Mouse (Mus musculus): ENCODE measurements around the gene Loxl4.

Loxl4 gene

DNA sequence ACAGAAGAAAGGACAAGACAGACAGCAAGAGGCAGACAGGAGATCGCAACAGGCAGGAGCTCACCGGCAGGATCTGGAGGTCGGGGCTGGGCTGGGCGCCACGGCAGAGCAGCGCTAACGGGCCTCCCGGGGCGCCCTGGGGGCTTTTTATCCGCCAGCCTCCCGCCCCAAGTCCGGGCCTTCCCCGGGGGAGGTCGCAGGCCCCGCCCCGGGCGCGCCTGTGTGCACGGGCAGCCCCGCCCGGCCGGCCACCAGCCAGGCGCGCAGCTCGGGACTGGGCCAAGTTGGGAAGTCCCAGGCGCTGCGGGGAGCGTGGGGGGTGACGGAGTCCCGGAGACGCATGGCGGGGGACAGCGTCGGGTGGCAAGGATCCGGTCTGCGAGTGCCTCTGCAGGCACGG lies at the start of gene Loxl4:
Gene Loxl4 (minus strand): TSS at position 160 of the 400 bp plus-strand sequence.
- peak; percentile 75 to 81 for DNase-seq

DNA sequence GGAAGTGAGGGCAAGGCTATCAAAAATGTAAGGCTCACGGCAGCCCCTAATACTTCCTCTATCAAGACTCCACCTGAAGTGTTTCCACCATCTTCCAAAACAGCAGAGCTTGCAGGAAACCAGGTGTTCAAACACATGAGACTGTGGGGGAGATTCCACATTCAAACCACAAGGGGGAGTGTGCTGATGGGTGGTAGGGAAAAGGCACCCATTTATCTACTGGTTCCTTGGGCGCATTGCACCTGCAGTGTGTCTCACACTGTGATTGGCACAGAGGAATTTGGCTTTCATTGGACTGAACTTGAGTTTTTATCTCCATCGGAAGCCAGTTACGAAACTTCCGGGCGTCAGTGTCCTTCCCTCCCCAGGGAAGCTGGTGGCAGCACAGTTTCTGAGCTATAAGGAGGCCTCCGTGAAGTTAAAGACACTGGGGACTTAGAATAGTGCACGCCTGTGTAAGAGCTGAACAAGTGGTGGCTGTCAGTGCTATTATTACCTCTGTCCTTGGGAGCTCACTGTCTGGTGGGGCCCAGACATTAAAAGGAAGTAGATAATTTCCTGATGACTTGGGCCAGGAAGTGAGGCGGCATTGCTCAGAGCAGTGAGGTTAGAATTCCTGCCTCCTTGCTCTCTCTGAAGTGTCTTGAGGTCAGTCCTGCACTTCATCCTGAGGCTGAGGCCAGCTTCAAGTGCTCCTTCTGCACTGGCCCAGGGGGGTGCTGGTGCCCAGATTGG lies 49.0 kb upstream of the Loxl4 start:
- peak in 1 of 2 experiments; percentile 32 for DNase-seq

DNA sequence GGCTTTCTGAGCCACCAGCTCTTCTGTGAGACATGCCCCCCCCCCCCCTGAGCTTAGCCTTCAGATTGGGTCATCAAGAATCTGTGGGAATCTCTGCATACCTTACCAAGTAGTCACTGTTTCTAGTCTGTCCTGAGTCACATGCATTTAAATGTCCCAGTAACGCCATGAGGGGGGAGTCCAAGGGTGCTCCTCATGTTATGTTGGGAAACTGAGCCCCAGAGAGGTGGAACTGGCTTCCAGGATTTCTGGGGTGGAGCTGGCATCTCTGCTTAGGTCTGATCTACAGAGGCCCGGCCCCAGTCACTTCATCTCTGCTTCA lies 47.6 kb upstream of the Loxl4 start:
- no peak for DNase-seq

DNA sequence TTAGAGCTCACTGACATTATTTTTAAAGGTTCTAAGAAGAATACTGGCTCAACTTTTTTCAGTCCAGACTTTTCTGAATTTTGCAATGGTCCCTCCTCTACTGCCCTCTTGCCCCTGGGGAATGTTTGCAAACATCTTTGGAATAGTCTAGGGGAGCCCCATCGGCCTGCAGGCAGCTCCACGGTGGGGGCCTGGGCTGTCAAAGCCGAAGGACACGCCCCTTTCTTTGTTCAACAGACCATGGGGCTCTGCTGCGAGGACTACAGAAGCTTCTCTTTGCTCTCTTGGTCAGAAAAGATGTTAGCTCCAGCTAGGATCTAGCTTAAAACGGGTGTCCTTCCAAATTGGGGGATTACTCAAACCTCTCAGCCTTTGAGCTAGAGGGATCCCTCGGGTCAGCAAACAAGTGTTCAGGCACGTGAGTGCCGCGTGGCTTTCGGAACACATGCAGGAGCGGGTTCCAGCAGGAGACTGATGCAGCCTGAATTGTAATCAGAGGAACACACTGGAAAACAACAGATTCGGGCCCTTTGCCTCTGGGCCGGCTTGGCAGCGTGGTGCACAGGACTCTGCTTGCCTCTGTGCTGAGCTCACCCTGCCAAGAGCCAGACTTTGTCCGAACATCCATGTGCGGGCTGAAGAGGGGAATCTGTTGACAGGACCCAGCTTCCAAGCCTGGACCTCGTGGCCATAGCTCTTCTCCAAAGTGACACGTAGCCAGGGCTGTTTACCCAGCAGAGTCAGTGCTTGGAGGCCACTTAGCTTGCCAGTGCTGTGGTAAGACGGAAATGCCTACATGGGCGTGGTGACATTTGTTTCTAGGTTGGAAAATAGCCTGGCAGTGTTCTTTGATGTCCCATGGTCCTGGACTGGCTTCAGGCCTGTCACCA lies 47.0 kb upstream of the Loxl4 start:
- DNase-seq = peak in 1 of 2 experiments; percentile 38

DNA sequence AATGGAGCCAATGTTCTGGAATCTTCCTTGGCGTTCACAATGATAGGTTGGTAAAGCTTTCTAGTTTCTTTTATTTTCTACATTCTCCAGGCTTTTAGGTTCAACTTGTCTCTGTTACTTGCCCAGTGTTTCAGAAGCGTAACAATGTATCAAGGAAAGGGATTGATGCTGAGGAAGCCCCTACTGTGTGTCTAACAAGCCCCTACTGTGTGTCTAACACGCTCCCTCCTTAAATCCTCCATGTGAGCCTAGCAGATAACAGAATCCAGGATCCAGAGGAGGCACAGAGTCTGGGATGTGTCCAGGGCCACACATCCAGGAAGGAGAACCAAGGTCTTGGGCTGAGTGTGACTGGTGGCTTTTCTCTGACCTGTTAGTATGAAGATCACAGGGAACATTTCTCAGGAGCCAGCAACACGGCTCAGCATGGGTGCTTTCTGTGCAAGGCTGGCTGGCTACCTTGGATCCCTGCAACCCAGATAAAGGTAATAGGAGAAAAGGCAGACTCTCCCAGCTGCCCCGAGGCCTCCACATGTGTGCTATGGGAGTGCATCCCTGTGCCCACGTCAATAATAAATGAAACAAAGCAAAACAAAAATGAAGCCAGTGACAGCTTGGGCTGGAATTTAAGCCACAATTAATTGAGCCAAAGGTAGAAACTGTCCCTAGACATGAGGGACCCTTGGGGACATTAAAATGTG lies 46.0 kb upstream of the Loxl4 start:
- DNase-seq = no peak

DNA sequence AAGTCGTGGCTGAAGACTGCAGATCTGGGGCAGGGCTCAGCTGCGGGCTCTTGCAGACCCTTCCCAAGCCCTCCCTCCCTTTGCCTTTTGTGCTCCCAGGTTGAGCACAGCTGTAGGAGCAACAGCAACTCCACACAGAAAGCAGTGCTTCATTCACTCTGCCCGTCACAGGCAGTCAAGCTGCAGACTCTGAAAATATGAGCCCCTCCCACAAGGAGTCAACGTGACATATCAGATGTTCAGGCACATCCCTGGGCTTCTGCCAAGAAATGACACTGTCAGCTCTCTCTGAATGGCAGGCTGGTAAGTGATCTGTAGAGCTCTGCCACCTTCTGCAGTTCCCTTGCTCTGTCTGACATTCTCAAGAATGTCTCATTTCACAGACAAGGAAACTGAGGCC lies 45.2 kb upstream of the Loxl4 start:
- DNase-seq = no peak

DNA sequence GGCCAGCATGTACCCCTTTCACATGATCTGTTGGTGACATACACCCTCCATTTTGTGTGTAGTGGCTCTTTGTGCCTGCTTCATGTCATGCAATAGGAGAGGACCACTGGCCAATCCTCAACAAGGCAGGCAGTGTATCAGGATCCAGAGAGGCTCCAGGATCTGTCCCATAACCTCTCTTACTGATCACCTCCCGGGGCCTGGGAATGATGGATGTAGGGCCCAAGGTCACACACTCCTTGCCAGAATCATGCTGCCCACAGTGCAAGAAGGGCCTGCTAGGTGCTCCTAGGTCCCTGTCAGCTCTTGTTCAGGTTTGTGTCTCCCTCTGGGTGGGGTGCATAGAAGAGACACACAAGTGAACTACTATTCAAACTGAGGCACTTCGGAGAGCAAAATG lies 44.7 kb upstream of the Loxl4 start:
- no peak for DNase-seq

DNA sequence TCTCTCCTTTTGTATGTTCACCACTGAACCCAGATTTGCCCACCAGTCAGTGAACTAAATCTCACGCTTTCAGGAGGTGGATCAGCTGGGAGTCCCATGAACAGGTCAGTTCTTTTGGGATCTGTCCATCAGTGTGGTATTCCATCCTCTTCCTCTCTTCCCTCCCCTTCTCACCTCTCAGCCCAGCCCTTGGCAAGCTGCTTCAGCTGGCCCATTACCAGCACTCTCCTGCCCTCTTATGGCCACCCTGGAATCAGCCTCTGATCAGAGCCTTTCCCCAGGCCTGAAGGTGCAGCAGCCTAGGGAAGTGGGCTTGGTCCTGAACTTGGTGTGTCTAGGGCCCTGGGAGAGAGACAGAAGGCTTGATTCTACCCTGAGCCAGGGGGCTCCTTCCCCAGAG lies 42.4 kb upstream of the Loxl4 start:
- DNase-seq = peak; percentile 81 to 83

DNA sequence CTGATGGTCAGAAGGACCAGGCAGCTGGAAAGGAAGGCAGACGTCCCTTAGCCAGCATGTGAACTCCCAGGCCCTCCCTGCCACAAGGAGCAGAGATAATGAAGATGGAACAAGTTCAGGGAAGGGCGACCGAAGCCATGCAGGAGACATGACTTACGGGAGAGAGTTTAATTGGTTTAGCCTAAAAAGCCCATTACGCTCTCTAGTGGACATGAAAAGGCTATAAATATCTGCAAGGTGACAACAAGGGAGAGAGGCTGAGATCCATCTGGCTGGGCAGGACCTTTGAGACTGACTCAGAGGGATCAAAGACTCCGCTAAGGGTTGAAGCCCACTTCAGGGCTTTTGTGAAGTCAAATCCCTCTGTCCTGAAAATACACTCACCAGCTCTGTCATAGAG lies 40.5 kb upstream of the Loxl4 start:
- no peak for DNase-seq

DNA sequence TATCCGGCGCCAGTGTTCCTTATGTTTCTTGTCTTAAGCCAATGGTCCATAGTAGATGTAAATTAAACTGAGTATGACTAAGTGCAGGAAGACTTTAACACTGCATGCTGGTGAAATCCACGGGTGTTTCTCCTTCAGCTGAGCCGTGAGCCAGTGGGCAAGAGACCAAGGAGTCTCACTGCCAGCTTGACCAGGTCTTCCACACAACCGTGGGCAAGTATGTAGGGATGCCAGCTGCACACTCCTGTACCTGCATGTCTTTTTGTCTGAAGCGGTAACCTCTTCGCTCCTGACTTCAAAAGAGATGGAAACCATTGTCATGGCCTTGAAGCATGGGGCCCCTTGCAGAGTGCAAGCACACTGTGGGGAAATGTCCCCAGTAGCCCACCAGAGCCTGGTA lies 39.8 kb upstream of the Loxl4 start:
- DNase-seq = no peak

DNA sequence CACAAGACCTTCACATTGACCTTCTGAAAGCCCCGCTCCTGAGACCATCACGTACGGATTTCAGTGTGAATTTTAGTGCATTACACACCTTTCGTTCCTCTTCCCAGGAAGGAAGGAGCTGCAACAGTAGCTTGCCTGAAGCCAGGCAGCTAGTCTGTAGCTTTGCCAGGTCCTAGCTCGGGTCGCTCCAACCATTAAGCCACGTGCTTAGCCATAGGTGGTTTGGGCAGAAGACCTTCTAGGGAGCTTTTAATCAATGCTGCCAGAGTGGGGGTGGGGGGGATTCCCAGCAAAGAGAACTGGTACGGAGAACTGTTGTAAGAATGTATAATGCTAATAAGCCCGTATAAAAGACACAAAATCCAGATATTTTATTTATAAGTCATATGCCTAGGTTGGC lies 27.6 kb upstream of the Loxl4 start:
- no peak for DNase-seq

DNA sequence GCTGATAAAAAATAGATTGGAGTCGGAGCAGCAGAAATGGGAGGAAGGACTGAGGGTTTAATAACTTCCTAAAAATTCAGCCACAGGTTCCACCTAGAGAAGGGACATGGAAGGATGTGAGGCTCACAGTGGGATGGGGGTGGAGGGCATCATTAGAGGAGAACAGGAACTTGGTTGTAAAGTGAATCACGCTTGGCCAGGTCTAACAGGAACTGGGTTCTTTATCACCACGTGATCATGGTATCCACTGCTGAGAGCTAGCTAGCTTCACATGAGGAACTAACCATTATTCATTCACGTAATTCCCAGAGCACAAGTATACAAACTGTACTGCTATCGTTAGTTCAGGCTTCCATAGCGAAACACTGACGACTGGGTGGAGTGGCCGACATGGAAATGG lies 26.9 kb upstream of the Loxl4 start:
- DNase-seq = no peak

DNA sequence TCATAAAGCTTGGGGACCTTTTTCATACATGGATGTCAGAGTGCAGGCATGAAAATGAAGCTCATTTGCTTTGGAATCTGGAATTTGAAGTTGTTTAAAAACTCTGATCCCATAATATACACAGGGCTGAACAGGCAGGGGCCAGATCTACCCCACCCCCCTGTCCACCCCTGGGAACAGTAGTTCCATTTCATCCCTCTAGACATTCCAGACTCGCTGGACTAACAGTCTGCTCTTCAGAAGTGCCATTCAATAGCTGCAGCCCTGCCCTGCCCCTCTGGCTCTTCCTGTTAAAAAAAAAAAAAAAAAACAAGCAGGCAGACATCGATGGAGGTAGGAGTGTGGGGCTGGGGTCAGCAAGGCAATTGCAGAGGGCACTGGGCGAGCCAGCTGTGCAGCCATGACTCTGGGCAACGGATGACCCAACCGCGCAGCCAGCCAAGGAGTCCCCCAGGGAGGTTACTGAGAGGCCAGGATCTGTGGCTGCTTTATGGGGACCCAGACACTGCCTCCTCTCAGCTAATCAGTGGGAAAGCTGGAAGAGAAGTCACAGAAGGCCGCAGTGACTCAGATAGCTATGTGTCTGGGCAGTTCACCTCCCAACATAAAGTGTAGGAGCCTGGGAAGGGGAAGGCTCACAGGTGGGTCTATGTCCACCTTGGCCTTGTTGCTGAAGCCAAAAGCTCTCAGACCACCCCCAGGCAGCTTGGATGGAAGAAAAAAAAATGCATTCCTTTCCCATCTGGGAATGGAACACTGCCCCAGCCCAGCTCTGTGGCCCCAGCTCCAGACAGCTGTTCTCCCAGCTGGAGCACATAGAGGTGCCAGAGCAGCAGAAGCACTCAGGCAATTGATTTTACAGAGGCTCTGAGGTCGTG lies 26.2 kb upstream of the Loxl4 start:
- DNase-seq = peak; percentile 58 to 67

DNA sequence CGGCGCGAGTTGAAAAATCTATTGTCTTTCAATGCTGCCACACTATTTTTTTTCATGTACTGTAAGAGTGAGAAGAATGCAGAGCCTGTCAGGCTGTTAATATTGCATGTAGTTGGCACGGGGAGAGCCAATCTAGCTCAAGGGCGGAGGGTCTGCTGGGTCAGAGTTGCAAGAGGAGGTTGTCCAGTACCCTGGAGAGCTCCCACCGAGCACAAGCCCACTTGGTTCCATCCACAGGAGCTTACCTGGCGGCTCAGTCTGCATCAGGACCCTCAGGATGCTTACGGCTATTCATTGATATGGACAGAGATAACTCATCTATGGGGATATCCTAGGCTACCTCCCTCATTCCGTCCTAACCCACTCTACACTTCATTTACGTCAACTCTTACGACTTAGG lies 24.0 kb upstream of the Loxl4 start:
- DNase-seq = peak; percentile 82 to 84

DNA sequence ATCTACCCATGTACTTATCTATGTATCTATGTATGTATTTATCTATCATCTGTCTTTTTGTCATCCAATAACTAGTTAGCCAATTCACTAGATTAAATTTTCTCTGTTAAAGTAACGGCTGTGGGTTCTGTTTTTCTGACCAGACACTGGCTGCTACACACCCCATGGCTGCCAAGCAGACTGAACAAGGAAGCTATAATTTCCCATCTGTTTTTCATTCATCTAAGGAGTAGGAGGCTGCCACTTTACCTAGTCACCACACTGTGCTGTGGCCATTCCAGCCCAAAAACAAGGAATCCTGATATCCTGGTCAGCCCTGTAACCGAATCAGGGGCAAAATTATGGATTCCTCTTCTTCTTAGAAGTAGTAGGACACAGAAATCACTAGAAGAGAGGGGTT lies 21.0 kb upstream of the Loxl4 start:
- no peak for DNase-seq

DNA sequence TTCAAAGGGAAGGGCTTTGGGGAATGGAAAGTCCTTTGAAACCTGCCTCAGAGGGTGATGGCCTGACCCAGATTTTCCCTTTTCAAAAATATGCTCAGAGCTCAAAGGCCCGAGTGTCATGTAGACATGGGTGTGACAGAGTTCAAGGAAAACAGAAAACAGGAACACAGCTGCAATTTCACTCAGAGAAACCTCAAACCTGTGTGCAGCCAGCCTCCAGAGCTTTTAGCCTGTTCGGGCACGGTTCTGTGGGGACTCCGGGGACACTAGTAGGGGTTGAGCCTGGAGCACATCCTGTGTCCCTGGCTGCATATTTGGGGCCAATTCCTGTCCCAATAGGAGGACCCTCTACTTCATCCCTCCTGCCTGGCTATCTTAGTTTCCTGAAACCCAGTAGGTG lies 19.7 kb upstream of the Loxl4 start:
- no peak for DNase-seq

DNA sequence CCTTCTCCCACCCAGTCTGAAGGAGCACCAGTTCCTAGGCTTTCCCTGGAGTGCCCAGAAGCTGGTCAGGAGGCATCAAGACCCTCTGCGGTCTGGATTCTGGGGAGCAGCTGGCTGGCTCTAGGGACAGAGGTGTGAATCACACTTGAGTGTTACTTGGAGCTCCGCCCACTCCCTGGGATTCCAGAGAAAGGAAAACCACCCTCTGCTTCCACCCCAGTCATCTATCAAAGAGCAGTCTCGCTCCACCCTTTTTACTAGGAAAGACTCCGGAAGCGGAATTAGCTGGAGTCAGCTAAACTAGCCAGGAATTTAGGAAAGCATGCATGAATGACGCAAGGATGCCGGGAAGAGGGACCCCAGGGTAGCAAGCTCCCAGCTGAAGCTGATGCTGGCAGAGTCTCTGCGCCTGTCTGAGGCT lies 18.9 kb upstream of the Loxl4 start:
- DNase-seq = peak; percentile 60 to 70

DNA sequence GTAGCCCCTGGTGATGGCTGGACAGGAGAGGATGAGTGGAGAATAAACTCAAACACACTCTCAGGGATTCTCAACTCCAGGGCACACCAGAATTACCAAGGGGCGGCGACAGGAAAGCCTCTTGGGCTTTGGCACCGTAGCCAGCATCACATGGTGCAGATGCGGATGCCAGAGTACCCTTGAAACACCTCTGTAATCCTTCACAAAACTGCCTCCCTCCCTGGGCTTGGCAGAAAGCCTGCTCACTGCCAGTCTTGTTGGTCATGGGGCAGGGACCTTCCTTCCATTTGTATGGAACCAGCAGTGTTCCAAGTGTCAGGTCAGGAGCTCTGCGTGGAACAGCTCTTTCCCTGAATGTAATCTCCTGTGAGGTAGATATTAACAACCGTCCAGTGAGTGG lies 15.5 kb upstream of the Loxl4 start:
- DNase-seq = no peak

DNA sequence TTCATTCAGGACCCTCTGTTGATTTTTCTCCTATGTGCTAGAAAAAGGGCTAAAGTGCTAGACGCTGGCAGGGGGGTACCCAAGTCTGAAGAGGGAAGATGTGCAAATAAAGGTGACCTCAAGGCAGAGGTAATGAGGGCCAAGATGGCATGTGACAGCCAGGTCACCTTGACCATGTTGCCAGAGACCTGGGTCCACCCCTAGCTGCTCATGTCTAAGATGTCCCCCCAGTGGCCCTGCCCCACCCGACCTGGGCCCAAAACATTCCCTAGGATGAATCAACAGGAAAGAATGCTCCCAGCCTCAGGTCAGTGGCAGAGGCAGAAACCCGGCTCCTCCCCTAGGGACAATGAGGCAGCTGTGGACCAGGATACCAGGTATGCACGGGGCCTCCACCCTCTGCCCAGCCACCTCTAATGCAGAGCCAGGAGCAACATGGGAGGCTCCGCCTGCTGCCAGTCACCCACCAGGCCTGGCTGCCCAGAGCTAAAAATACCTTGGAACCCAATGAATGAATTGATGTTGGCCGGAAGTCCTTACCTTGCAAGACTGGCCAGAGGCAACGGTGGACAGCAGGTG lies 1.1 kb upstream of the Loxl4 start:
- DNase-seq = no peak

DNA sequence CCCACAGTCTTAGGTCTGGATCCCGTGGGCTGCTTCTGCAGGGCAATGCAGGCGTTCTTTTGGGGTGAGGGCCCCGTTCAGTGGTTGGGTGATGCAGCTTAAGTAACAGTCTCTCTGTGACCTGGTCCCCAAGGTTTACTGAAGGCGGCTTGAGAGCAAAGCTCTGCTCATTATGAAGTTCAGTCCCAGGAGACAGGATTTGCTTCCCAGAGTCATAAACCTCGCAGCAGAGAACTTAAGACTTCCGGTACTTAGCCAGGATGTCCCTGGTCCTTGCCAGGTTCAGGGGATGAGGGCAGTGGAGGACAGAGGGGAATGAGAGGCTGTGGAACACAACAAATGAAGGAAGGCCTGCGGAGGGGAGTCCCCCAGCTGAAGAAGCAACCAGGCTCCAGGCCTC lies 503 bp upstream of the Loxl4 start:
- DNase-seq = peak; percentile 19 to 34

DNA sequence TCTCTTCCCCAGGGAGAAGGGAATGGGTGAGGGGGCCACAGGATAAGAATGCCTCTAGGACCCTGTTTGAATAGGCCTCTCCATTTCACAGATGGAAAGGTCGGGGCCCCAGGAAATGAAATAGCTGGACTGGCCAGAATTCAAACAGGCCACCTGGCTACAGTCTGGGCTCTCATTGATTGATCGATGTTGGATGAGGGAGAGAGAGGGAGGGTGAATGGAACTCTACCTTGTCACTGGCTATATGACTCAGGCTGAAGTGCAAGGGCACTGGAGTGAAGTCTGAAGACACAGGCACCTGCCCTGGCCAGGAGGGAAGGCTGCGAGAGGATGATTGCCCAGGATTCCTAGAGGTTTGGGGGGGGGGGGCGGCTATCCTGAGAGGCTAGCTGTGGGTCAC lies 867 bp downstream of the Loxl4 start:
- DNase-seq = no peak

DNA sequence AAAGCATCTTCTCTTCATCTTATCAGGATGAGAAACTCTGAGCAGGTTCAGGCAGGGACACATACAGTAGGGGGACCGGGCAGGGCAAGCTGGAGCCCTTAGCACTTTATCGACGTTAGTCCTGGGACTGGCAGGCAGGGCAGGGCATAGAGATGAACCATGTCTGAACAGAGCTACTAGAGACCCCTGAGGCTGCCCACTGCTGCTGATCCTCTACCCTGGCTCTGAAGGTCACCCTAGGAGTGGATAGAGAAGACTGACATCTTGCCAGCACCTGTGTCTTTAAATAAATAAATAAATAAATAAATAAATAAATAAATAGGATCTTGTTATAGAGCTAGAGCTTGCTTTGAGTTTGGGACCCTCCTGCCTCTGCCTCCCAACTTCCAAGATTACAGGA lies 2.9 kb downstream of the Loxl4 start:
- DNase-seq = no peak
